Mouse (Mus musculus): ENCODE data around the gene Ankib1. TPM values are rescaled to one million over a fixed set of nuclear protein-coding genes. Genes with fewer than 3 reads are reported as not detected.
A peak's percentile ranks its signal among the peaks of the same experiment; 100 is the strongest.
"Not testable (repeated sequence)": the region's sequence is repeated elsewhere in the genome, so short reads cannot be mapped to it uniquely, and the experiment has no call there.

The Ankib1 gene
- polyA plus RNA-seq, 1 experiment from 2014 or later = 25.6 TPM

GRCm38 (mm10) chr5:3798656-3799055, 4.1 kb downstream of the Ankib1 start:
- not testable (repeated sequence) for H3K4me3 ChIP-seq (replicated peaks; ENCODE audit: low read depth, low read length); H3K9ac ChIP-seq (replicated peaks; ENCODE audit: low read length); H3K4me2 ChIP-seq (ENCODE audit: low read length); DNase-seq; H3K27ac ChIP-seq (replicated peaks; ENCODE audit: low read depth, low read length); ATAC-seq (ENCODE audit: low FRiP score, low TSS enrichment); H3K27me3 ChIP-seq (ENCODE audit: control insufficient read depth, insufficient read depth, low read length); H3K36me3 ChIP-seq (ENCODE audit: control insufficient read depth, insufficient read depth, low read length); H3K9me3 ChIP-seq (ENCODE audit: control insufficient read depth, low read length)
- H3K4me1 ChIP-seq (ENCODE audit: control insufficient read depth, insufficient read depth, low read length) = 0 out of 2 replicates have a peak, but pooled peaks cover 12% of the 10 kb centered on the region

GRCm38 (mm10) chr5:3797101-3797500, 5.6 kb downstream of the Ankib1 start:
- not testable (repeated sequence) for ATAC-seq (ENCODE audit: low FRiP score, low TSS enrichment); H3K4me2 ChIP-seq (ENCODE audit: low read length); DNase-seq; H3K9ac ChIP-seq (replicated peaks; ENCODE audit: low read length); H3K36me3 ChIP-seq (ENCODE audit: control insufficient read depth, insufficient read depth, low read length); H3K27ac ChIP-seq (replicated peaks; ENCODE audit: low read depth, low read length); H3K9me3 ChIP-seq (ENCODE audit: control insufficient read depth, low read length); H3K4me3 ChIP-seq (replicated peaks; ENCODE audit: low read depth, low read length); H3K27me3 ChIP-seq (ENCODE audit: control insufficient read depth, insufficient read depth, low read length)
- WGBS = 100% methylated on average over 2 of the region's 2 CpGs
- 0 out of 2 replicates have a peak, but pooled peaks cover 12% of the 10 kb centered on the region for H3K4me1 ChIP-seq (ENCODE audit: control insufficient read depth, insufficient read depth, low read length)

DNA sequence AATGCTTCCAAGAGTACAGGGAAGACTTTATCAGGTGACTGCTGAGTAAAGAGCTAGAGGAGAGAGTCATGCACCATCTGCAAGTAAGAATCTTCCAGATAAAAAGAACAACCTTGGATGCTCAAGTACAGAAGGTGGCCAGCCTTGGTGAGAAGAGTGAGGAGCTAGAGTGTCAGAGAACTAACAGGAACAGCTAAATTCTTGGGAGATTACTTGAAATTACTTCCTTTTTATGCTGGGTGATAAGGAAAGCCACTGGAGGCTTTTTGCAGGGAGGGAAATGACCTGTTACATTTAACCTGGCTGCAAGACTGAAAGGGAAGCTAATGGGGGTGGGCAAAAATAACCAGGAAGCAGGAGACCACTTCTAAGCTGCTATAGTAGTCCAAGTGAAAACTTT, 11.7 kb downstream of the Ankib1 start:
- ATAC-seq (ENCODE audit: low FRiP score, low TSS enrichment) (no peak), DNase-seq (no peak)
- H3K27me3 ChIP-seq (ENCODE audit: control insufficient read depth, insufficient read depth, low read length) = no peaks in the 10 kb centered on the region
- no peaks in the 10 kb centered on the region for H3K4me1 ChIP-seq (ENCODE audit: control insufficient read depth, insufficient read depth, low read length)
- no peak overlapping the region for H3K4me3 ChIP-seq (replicated peaks; ENCODE audit: low read depth, low read length)
- H3K36me3 ChIP-seq (ENCODE audit: control insufficient read depth, insufficient read depth, low read length) = no peaks in the 10 kb centered on the region
- no peak overlapping the region for H3K27ac ChIP-seq (replicated peaks; ENCODE audit: low read depth, low read length)
- H3K9ac ChIP-seq (replicated peaks; ENCODE audit: low read length) = no peak overlapping the region
- no peak overlapping the region for H3K4me2 ChIP-seq (ENCODE audit: low read length)
- no peaks in the 10 kb centered on the region for H3K9me3 ChIP-seq (ENCODE audit: control insufficient read depth, low read length)

GRCm38 (mm10) chr5:3787548-3787947, 15.2 kb downstream of the Ankib1 start:
- Histone ChIP-seq H3K4me2 (ENCODE audit: low read length) (no peak overlapping the region), H3K4me1 (ENCODE audit: control insufficient read depth, insufficient read depth, low read length) (no peaks in the 10 kb centered on the region), H3K9ac (replicated peaks; ENCODE audit: low read length) (no peak overlapping the region), H3K27ac (replicated peaks; ENCODE audit: low read depth, low read length) (no peak overlapping the region), H3K36me3 (ENCODE audit: control insufficient read depth, insufficient read depth, low read length) (no peaks in the 10 kb centered on the region), H3K9me3 (ENCODE audit: control insufficient read depth, low read length) (no peaks in the 10 kb centered on the region), H3K27me3 (ENCODE audit: control insufficient read depth, insufficient read depth, low read length) (no peaks in the 10 kb centered on the region), H3K4me3 (replicated peaks; ENCODE audit: low read depth, low read length) (no peak overlapping the region)
- 89% methylated on average over 4 of the region's 4 CpGs for WGBS
- ATAC-seq (ENCODE audit: low FRiP score, low TSS enrichment) = no peak
- DNase-seq = no peak

DNA sequence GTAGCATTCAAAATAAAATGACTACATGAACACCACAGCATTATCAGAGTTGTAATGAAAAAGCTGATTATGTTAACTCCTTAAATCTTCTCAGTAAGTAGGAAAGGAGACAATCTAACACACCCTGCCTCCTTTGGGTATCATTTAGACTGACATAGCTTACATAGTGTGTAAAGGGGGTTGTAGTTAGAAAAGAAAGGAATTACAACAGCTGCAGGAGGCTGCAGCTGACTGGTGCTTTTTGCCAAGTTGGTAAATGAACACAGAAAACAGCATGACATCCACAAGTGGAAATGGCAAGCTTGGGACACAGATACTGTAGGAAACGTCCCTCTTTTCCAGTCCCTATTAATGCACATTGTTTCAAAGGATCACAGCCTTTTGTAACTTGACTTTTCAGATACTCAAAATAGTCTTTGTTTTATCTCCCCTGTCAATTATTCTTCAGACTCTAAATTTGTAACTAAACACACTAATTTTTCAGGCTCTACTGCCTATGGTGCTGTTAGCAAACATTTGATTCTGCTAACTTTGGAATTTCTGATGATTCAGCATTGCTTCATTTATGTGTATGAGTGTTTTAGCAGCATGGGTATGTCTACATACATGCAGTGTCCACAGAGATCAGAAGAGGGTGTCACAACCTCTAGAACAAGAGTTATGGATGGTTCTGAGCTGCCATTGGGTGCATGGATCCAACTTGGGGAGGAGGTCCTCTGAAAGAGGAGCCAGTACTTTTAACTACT, 17.8 kb downstream of the Ankib1 start:
- no peak overlapping the region for H3K27ac ChIP-seq (replicated peaks; ENCODE audit: low read depth, low read length)
- H3K9ac ChIP-seq (replicated peaks; ENCODE audit: low read length) = no peak overlapping the region
- no peaks in the 10 kb centered on the region for H3K36me3 ChIP-seq (ENCODE audit: control insufficient read depth, insufficient read depth, low read length)
- no peaks in the 10 kb centered on the region for H3K4me1 ChIP-seq (ENCODE audit: control insufficient read depth, insufficient read depth, low read length)
- H3K4me2 ChIP-seq (ENCODE audit: low read length) = no peak overlapping the region
- H3K27me3 ChIP-seq (ENCODE audit: control insufficient read depth, insufficient read depth, low read length) = no peaks in the 10 kb centered on the region
- no peak for DNase-seq
- no peaks in the 10 kb centered on the region for H3K9me3 ChIP-seq (ENCODE audit: control insufficient read depth, low read length)
- no peak for ATAC-seq (ENCODE audit: low FRiP score, low TSS enrichment)
- no peak overlapping the region for H3K4me3 ChIP-seq (replicated peaks; ENCODE audit: low read depth, low read length)
- 78% methylated on average over 1 of the region's 1 CpGs for WGBS

DNA sequence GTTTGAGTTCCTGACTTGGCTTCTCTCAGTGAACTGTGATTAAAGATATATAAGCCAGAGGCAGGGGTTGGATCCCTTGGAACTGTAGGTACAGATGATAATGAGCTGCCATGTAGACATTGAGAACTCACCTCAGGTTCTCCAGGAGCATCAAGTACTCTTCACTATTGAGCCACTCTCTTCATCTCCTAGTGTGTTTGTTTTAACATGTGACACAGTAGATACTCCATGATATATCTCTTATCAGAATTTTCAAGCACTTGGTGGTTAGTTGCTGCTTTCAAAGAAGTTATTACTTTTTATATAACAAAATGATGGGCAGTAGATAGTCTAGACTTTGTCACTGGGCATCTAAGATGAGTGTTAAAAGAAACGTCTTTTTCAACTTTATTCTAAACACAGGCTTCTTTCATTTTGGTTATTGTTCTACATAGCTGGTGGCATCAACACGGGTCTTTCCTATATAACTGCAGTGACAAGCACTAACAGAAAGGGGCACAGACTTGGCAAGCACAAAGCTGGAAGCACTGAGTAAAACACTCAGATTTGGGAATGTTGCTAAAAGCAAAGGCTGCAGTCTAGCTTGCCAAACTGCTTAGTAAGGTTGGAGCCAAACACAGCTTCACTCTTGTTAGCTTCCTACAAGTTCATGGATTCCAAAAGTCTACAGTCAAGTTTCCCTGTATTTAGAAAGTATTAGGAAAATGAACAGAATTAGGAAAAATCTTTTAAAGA, 18.6 kb downstream of the Ankib1 start:
- DNase-seq (no peak), ATAC-seq (ENCODE audit: low FRiP score, low TSS enrichment) (no peak)
- WGBS = 93% methylated on average over 2 of the region's 2 CpGs
- H3K4me2 ChIP-seq (ENCODE audit: low read length) = no peak overlapping the region
- H3K9ac ChIP-seq (replicated peaks; ENCODE audit: low read length) = no peak overlapping the region
- no peak overlapping the region for H3K27ac ChIP-seq (replicated peaks; ENCODE audit: low read depth, low read length)
- no peaks in the 10 kb centered on the region for H3K9me3 ChIP-seq (ENCODE audit: control insufficient read depth, low read length)
- H3K4me1 ChIP-seq (ENCODE audit: control insufficient read depth, insufficient read depth, low read length) = no peaks in the 10 kb centered on the region
- no peak overlapping the region for H3K4me3 ChIP-seq (replicated peaks; ENCODE audit: low read depth, low read length)
- no peaks in the 10 kb centered on the region for H3K36me3 ChIP-seq (ENCODE audit: control insufficient read depth, insufficient read depth, low read length)
- no peaks in the 10 kb centered on the region for H3K27me3 ChIP-seq (ENCODE audit: control insufficient read depth, insufficient read depth, low read length)

GRCm38 (mm10) chr5:3782670-3783069, 20.1 kb downstream of the Ankib1 start:
- H3K9me3 ChIP-seq (ENCODE audit: control insufficient read depth, low read length) = no peaks in the 10 kb centered on the region
- H3K4me3 ChIP-seq (replicated peaks; ENCODE audit: low read depth, low read length) = no peak overlapping the region
- no peaks in the 10 kb centered on the region for H3K36me3 ChIP-seq (ENCODE audit: control insufficient read depth, insufficient read depth, low read length)
- ATAC-seq (ENCODE audit: low FRiP score, low TSS enrichment) (no peak), DNase-seq (no peak)
- H3K4me2 ChIP-seq (ENCODE audit: low read length) = no peak overlapping the region
- no peaks in the 10 kb centered on the region for H3K27me3 ChIP-seq (ENCODE audit: control insufficient read depth, insufficient read depth, low read length)
- no peak overlapping the region for H3K9ac ChIP-seq (replicated peaks; ENCODE audit: low read length)
- no peak overlapping the region for H3K27ac ChIP-seq (replicated peaks; ENCODE audit: low read depth, low read length)
- no peaks in the 10 kb centered on the region for H3K4me1 ChIP-seq (ENCODE audit: control insufficient read depth, insufficient read depth, low read length)

- H3K9ac ChIP-seq (replicated peaks; ENCODE audit: low read length) = no peak overlapping the region
- 0 out of 2 replicates have a peak, but pooled peaks cover 7% of the 10 kb centered on the region for H3K36me3 ChIP-seq (ENCODE audit: control insufficient read depth, insufficient read depth, low read length)
- H3K4me1 ChIP-seq (ENCODE audit: control insufficient read depth, insufficient read depth, low read length) = peaks cover 8% of the 10 kb centered on the region; the same call in 1 of the 2 replicates
- no peak overlapping the region for H3K4me2 ChIP-seq (ENCODE audit: low read length)
- no peaks in the 10 kb centered on the region for H3K27me3 ChIP-seq (ENCODE audit: control insufficient read depth, insufficient read depth, low read length)
- DNase-seq (peak; percentile 12), ATAC-seq (ENCODE audit: low FRiP score, low TSS enrichment) (no peak)
- H3K27ac ChIP-seq (replicated peaks; ENCODE audit: low read depth, low read length) = peak overlapping the region; percentile 41
- no peak overlapping the region for H3K4me3 ChIP-seq (replicated peaks; ENCODE audit: low read depth, low read length)
- H3K9me3 ChIP-seq (ENCODE audit: control insufficient read depth, low read length) = no peaks in the 10 kb centered on the region
- 44% methylated on average over 3 of the region's 3 CpGs for WGBS
Observed at GRCm38 (mm10) chr5:3772017-3772416, 30.7 kb downstream of the Ankib1 start.

- peak; percentile 33 for DNase-seq
- peak overlapping the region; percentile 41; the same call in 1 of the 2 replicates for H3K27ac ChIP-seq (replicated peaks; ENCODE audit: low read depth, low read length)
- H3K4me3 ChIP-seq (replicated peaks; ENCODE audit: low read depth, low read length) = no peak overlapping the region
- no peaks in the 10 kb centered on the region for H3K27me3 ChIP-seq (ENCODE audit: control insufficient read depth, insufficient read depth, low read length)
- 37% methylated on average over 3 of the region's 3 CpGs for WGBS
- H3K4me2 ChIP-seq (ENCODE audit: low read length) = no peak overlapping the region
- H3K36me3 ChIP-seq (ENCODE audit: control insufficient read depth, insufficient read depth, low read length) = 0 out of 2 replicates have a peak, but pooled peaks cover 7% of the 10 kb centered on the region
- no peaks in the 10 kb centered on the region for H3K9me3 ChIP-seq (ENCODE audit: control insufficient read depth, low read length)
- H3K9ac ChIP-seq (replicated peaks; ENCODE audit: low read length) = no peak overlapping the region
- no peak for ATAC-seq (ENCODE audit: low FRiP score, low TSS enrichment)
- peaks cover 8% of the 10 kb centered on the region; the same call in 1 of the 2 replicates for H3K4me1 ChIP-seq (ENCODE audit: control insufficient read depth, insufficient read depth, low read length)
Observed at GRCm38 (mm10) chr5:3771512-3771911, 31.2 kb downstream of the Ankib1 start.
